Mouse (Mus musculus) heart, adult 2 months (tissue): ENCODE measurements around the gene Gm5965. TPM values are rescaled to one million over a fixed set of nuclear protein-coding genes. Genes with fewer than 3 reads are reported as not detected.

ENCODE experiments used
- DNase-seq, 2 experiments: peaks; one replicate each; pipeline ENCODE4 v3.0.0; 2021
- H3K27ac ChIP-seq: fragments of 200-600 bp; 2 replicates; pipeline ENCODE4 v1.8.1; 2022
- H3K27me3 ChIP-seq: fragments of 200-500 bp; 2 replicates; pipeline ENCODE4 v1.6.1; 2012; ENCODE audit warnings: mild to moderate bottlenecking, low read length, inconsistent platforms, mixed read lengths; ENCODE audit not compliant: control insufficient read depth, insufficient read depth
- H3K36me3 ChIP-seq: fragments of 200-500 bp; 2 replicates; pipeline ENCODE4 v1.6.1; 2012; ENCODE audit warnings: low read length, inconsistent platforms; ENCODE audit not compliant: control insufficient read depth, insufficient read depth
- H3K4me1 ChIP-seq: fragments of 200-500 bp; 2 replicates; pipeline ENCODE4 v1.6.1; 2011; ENCODE audit warnings: low read length; ENCODE audit not compliant: control insufficient read depth, insufficient read depth
- H3K4me3 ChIP-seq: fragments of 200-600 bp; 2 replicates; pipeline ENCODE4 v1.8.1; 2022
- H3K79me2 ChIP-seq: fragments of 200-500 bp; replicated peaks from 2 replicates; pipeline ENCODE4 v1.6.1; 2012; ENCODE audit warnings: mild to moderate bottlenecking, inconsistent platforms, low read length, moderate library complexity, mixed read lengths; ENCODE audit not compliant: control insufficient read depth, insufficient read depth
- H3K9ac ChIP-seq: fragments of 200-500 bp; 2 replicates; pipeline ENCODE4 v1.6.1; 2012; ENCODE audit warnings: low read depth, mild to moderate bottlenecking, control low read depth, inconsistent platforms, low read length, mixed read lengths
- EP300 ChIP-seq: fragments of 200-500 bp; IDR thresholded peaks from 2 replicates; pipeline ENCODE4 v1.6.1; 2011; ENCODE audit warnings: low read depth, low read length, control low read depth; ENCODE audit not compliant: insufficient read depth
- POLR2A ChIP-seq: fragments of 200-500 bp; IDR thresholded peaks from 2 replicates; pipeline ENCODE4 v1.6.1; 2011; ENCODE audit warnings: mild to moderate bottlenecking, low read depth, low read length, control low read depth; ENCODE audit not compliant: insufficient read depth
- WGBS: fragments of 180-500 bp; shearing (Covaris S2); methylation state at CpG from one replicate; pipeline ENCODE4 v1.1.7; 2018; 5-methylcytosine and 5-hydroxymethylcytosine counted together
- intact Hi-C: fragments of 180-260 bp; cut with DNase I; formaldehyde crosslinking; loops from one replicate; pipeline ENCODE4 v1.15.1; 2025
- polyA plus RNA-seq: library from polyadenylated mRNA; depleted of rRNA; stranded (reverse); fragments of >200 nt; gene quantifications from 2 replicates; pipeline ENCODE4 v1.2.3, GENCODE M21; 2012; rRNA removed
- total RNA-seq, 2 experiments: library from RNA; stranded (reverse); gene quantifications; 2 replicates each; pipeline ENCODE4 v1.2.3; 2021

The Gm5965 gene
- total and polyA plus RNA-seq, 3 experiments: not detected

GRCm38 (mm10) chr16:88826978-88827377, 49.3 kb downstream of the Gm5965 start:
- no peak overlapping the region for H3K4me3 ChIP-seq
- intact Hi-C loops: no loop called here
- no peak overlapping the region for H3K9ac ChIP-seq
- no peaks in the 10 kb centered on the region for H3K27me3 ChIP-seq
- DNase-seq: no peak
- no peaks in the 10 kb centered on the region for H3K4me1 ChIP-seq
- TF ChIP-seq EP300 (no peak), POLR2A (no peak)
- 73% methylated on average over 3 of the region's 3 CpGs for WGBS
- H3K79me2 ChIP-seq: no peaks in the 10 kb centered on the region
- H3K36me3 ChIP-seq: no peaks in the 10 kb centered on the region
- no peak overlapping the region for H3K27ac ChIP-seq

Other genes starting within 250 kb of the Gm5965 start
- gene Cldn8, start 214.7 kb upstream of the Gm5965 start, total RNA-seq: not detected
- gene Cldn8, start 214.7 kb upstream of the Gm5965 start, polyA plus RNA-seq: 0.10 TPM in 1 of 2 replicates, not detected in the other
- not detected for gene Krtap24-1, start 165.6 kb upstream of the Gm5965 start, total RNA-seq
- gene Krtap24-1, start 165.6 kb upstream of the Gm5965 start, polyA plus RNA-seq: not detected in 2 replicates
- gene 2310079G19Rik, start 150.2 kb upstream of the Gm5965 start, total RNA-seq: not detected
- gene 2310079G19Rik, start 150.2 kb upstream of the Gm5965 start, polyA plus RNA-seq: not detected in 2 replicates
- gene Krtap26-1, start 130.1 kb upstream of the Gm5965 start, total RNA-seq: not detected
- not detected in 2 replicates for gene Krtap26-1, start 130.1 kb upstream of the Gm5965 start, polyA plus RNA-seq
- not detected for gene Krtap27-1, start 106.2 kb upstream of the Gm5965 start, total RNA-seq
- not detected in 2 replicates for gene Krtap27-1, start 106.2 kb upstream of the Gm5965 start, polyA plus RNA-seq
- not detected for gene 2310061N02Rik, start 69.9 kb upstream of the Gm5965 start, total RNA-seq
- not detected in 2 replicates for gene 2310061N02Rik, start 69.9 kb upstream of the Gm5965 start, polyA plus RNA-seq
- gene Krtap13-1, start 49.0 kb upstream of the Gm5965 start, total RNA-seq: not detected
- gene Krtap13-1, start 49.0 kb upstream of the Gm5965 start, polyA plus RNA-seq: not detected in 2 replicates
- not detected for gene Krtap13, start 26.3 kb upstream of the Gm5965 start, total RNA-seq
- gene Krtap13, start 26.3 kb upstream of the Gm5965 start, polyA plus RNA-seq: not detected in 2 replicates
- gene 2310034C09Rik, start 19.0 kb upstream of the Gm5965 start, total RNA-seq: not detected
- gene 2310034C09Rik, start 19.0 kb upstream of the Gm5965 start, polyA plus RNA-seq: not detected in 2 replicates
- gene 2310057N15Rik, start 3.7 kb upstream of the Gm5965 start, total RNA-seq: not detected
- not detected in 2 replicates for gene 2310057N15Rik, start 3.7 kb upstream of the Gm5965 start, polyA plus RNA-seq
- not detected for gene Gm20741, start 34.3 kb downstream of the Gm5965 start, total RNA-seq
- not detected in 2 replicates for gene Gm20741, start 34.3 kb downstream of the Gm5965 start, polyA plus RNA-seq
- not detected for gene Krtap15, start 42.3 kb downstream of the Gm5965 start, total RNA-seq
- not detected in 2 replicates for gene Krtap15, start 42.3 kb downstream of the Gm5965 start, polyA plus RNA-seq
- gene Krtap14, start 48.2 kb downstream of the Gm5965 start, total RNA-seq: not detected
- not detected in 2 replicates for gene Krtap14, start 48.2 kb downstream of the Gm5965 start, polyA plus RNA-seq
- gene Krtap19-1, start 91.5 kb downstream of the Gm5965 start, total RNA-seq: not detected
- gene Krtap19-1, start 91.5 kb downstream of the Gm5965 start, polyA plus RNA-seq: not detected in 2 replicates
- gene Krtap19-2, start 96.4 kb downstream of the Gm5965 start, total RNA-seq: not detected
- gene Krtap19-2, start 96.4 kb downstream of the Gm5965 start, polyA plus RNA-seq: not detected in 2 replicates
- gene Krtap19-3, start 100.1 kb downstream of the Gm5965 start, total RNA-seq: not detected
- not detected in 2 replicates for gene Krtap19-3, start 100.1 kb downstream of the Gm5965 start, polyA plus RNA-seq
- not detected for gene Krtap19-4, start 107.2 kb downstream of the Gm5965 start, total RNA-seq
- not detected in 2 replicates for gene Krtap19-4, start 107.2 kb downstream of the Gm5965 start, polyA plus RNA-seq
- gene Krtap19-5, start 118.6 kb downstream of the Gm5965 start, total RNA-seq: not detected
- not detected in 2 replicates for gene Krtap19-5, start 118.6 kb downstream of the Gm5965 start, polyA plus RNA-seq
- not detected for gene Krtap19-9b, start 154.4 kb downstream of the Gm5965 start, total RNA-seq
- gene Krtap19-9b, start 154.4 kb downstream of the Gm5965 start, polyA plus RNA-seq: not detected in 2 replicates
- not detected for gene Krtap16-3, start 185.0 kb downstream of the Gm5965 start, total RNA-seq
- not detected in 2 replicates for gene Krtap16-3, start 185.0 kb downstream of the Gm5965 start, polyA plus RNA-seq
- gene Krtap22-2, start 232.9 kb downstream of the Gm5965 start, total RNA-seq: not detected
- gene Krtap22-2, start 232.9 kb downstream of the Gm5965 start, polyA plus RNA-seq: not detected in 2 replicates
- not detected for gene Gm10229, start 237.4 kb downstream of the Gm5965 start, total RNA-seq
- not detected in 2 replicates for gene Gm10229, start 237.4 kb downstream of the Gm5965 start, polyA plus RNA-seq